Mouse (Mus musculus) embryo, embryonic 11 days (tissue): ENCODE measurements around the gene Vmn2r100.

Source experiments
- DNase-seq: peaks from one replicate; pipeline ENCODE4 v3.0.0-alpha.2; 2015

Gene Vmn2r100

GRCm38 (mm10) chr17:19504432-19504831, at the start of gene Vmn2r100:
TSS of gene Vmn2r100 (plus strand) at chr17:19504732.
- no peak for DNase-seq

GRCm38 (mm10) chr17:19482866-19483265, 21.7 kb upstream of the Vmn2r100 start:
- DNase-seq: no peak

GRCm38 (mm10) chr17:19576927-19577326, 72.4 kb downstream of the Vmn2r100 start, which contains the start of gene Vmn2r101:
TSS of gene Vmn2r101 (plus strand) at chr17:19577227.
- DNase-seq: no peak
